Mouse (Mus musculus) liver, embryonic 15.5 days (tissue): Measurements from ENCODE around the gene Gabbr2. TPM values are rescaled to one million over a fixed set of nuclear protein-coding genes. Genes with fewer than 3 reads are reported as not detected.

Source experiments
- ATAC-seq: fragments of 200-750 bp; cut with Nextera tagmentation; 2 replicates; pipeline ENCODE4 v1.8.0; 2017; ENCODE audit warnings: moderate number of reproducible peaks, mild to moderate bottlenecking, moderate library complexity; ENCODE audit not compliant: insufficient read depth
- H3K27ac ChIP-seq: fragments of 300-500 bp; sonication (generic); replicated peaks from 2 replicates; pipeline ENCODE4 v1.5.1; 2015; ENCODE audit warnings: mild to moderate bottlenecking, inconsistent platforms
- H3K27me3 ChIP-seq: fragments of 300-500 bp; sonication (generic); 2 replicates; pipeline ENCODE4 v1.6.1; 2015; ENCODE audit warnings: mild to moderate bottlenecking, inconsistent platforms
- H3K36me3 ChIP-seq: fragments of 300-500 bp; sonication (generic); replicated peaks from 2 replicates; pipeline ENCODE4 v1.6.1; 2015; ENCODE audit warnings: moderate library complexity, mild to moderate bottlenecking, inconsistent platforms
- H3K4me1 ChIP-seq: fragments of 300-500 bp; sonication (generic); replicated peaks from 2 replicates; pipeline ENCODE4 v1.6.1; 2015; ENCODE audit warnings: inconsistent platforms
- H3K4me2 ChIP-seq: fragments of 300-500 bp; sonication (generic); 2 replicates; pipeline ENCODE4 v1.6.1; 2015; ENCODE audit warnings: moderate library complexity, mild to moderate bottlenecking, inconsistent platforms
- H3K4me3 ChIP-seq: fragments of 300-500 bp; sonication (generic); replicated peaks from 2 replicates; pipeline ENCODE4 v1.5.1; 2015; ENCODE audit warnings: mild to moderate bottlenecking, inconsistent platforms
- H3K9ac ChIP-seq: fragments of 300-500 bp; sonication (generic); 2 replicates; pipeline ENCODE4 v1.6.1; 2015; ENCODE audit warnings: moderate library complexity, mild to moderate bottlenecking, inconsistent platforms
- H3K9me3 ChIP-seq: fragments of 300-500 bp; sonication (generic); replicated peaks from 2 replicates; pipeline ENCODE4 v1.6.1; 2016; ENCODE audit warnings: inconsistent platforms
- WGBS: fragments of 180-500 bp; shearing (Covaris S2); methylation state at CpG from one replicate; pipeline ENCODE4 v1.1.7; 2015; ENCODE audit warnings: mixed read lengths; ENCODE audit not compliant: insufficient replicate concordance; 5-methylcytosine and 5-hydroxymethylcytosine counted together
- polyA plus RNA-seq: library from polyadenylated mRNA; unstranded; fragments of >200 nt; fragmentation: Nextera tagmentation; extraction: Ambion mirVana; gene quantifications from 2 replicates; pipeline ENCODE4 v1.2.1, GENCODE M21; 2015

The Gabbr2 gene
- polyA plus RNA-seq, 1 experiment from 2014 or later: 0.02 TPM

GRCm38 (mm10) chr4:46710523-46710922, 281.1 kb downstream of the Gabbr2 start:
- Histone ChIP-seq H3K4me2 (no peak overlapping the region), H3K9ac (no peak overlapping the region), H3K27me3 (no peaks in the 10 kb centered on the region), H3K27ac (no peak overlapping the region), H3K9me3 (no peaks in the 10 kb centered on the region), H3K36me3 (no peaks in the 10 kb centered on the region), H3K4me1 (no peaks in the 10 kb centered on the region), H3K4me3 (no peak overlapping the region)
- ATAC-seq: no peak
- 66% methylated on average over 4 of the region's 4 CpGs for WGBS

DNA sequence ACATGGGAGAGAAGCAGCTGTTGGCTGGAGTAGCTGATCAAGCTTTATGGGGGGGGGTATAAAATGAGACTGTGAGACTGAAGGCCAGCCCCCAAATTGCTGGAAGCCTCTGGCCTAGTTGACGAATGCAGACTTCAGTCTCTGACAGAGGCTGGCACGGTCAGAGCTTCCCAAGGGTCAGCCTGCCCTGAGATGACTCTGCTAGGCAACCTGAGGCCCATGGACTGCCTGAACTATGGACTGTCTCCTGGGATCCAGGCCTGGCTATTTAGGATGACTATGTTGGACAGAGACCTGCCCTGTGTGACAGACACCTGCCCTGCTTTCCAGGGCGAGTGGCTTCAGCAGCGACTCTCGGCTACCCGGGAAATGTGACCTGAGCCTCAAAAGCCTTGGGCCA, 281.7 kb downstream of the Gabbr2 start:
- WGBS: 67% methylated on average over 6 of the region's 6 CpGs
- H3K36me3 ChIP-seq: no peaks in the 10 kb centered on the region
- no peak overlapping the region for H3K4me3 ChIP-seq
- no peak overlapping the region for H3K27ac ChIP-seq
- H3K4me1 ChIP-seq: no peaks in the 10 kb centered on the region
- H3K9ac ChIP-seq: no peak overlapping the region
- H3K27me3 ChIP-seq: no peaks in the 10 kb centered on the region
- ATAC-seq: no peak
- no peaks in the 10 kb centered on the region for H3K9me3 ChIP-seq
- no peak overlapping the region for H3K4me2 ChIP-seq

DNA sequence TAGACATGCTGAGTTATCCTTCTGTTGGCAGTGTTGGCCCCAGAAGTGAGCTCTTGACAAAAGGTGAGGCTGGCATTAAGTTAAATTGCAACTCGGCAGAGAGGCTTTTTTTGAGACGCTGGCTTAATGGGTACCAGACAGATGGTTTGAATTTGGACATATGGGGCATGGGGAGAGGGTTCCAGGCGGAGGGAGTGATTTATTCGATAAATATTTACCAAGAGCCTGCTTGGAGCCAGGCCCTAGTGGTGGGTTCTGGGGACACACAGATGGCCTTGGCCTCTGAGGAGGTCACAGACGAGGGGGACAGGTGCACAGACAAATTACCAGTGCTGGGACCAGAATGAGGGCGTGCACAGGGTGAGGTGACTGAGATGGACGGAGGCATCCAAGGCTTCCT, 282.2 kb downstream of the Gabbr2 start:
- H3K4me2 ChIP-seq: no peak overlapping the region
- H3K9me3 ChIP-seq: no peaks in the 10 kb centered on the region
- no peaks in the 10 kb centered on the region for H3K4me1 ChIP-seq
- no peaks in the 10 kb centered on the region for H3K27me3 ChIP-seq
- no peak for ATAC-seq
- no peak overlapping the region for H3K27ac ChIP-seq
- no peaks in the 10 kb centered on the region for H3K36me3 ChIP-seq
- no peak overlapping the region for H3K9ac ChIP-seq
- WGBS: 60% methylated on average over 7 of the region's 7 CpGs
- H3K4me3 ChIP-seq: no peak overlapping the region

GRCm38 (mm10) chr4:46705739-46706138, 285.9 kb downstream of the Gabbr2 start:
- Histone ChIP-seq H3K36me3 (no peaks in the 10 kb centered on the region), H3K4me3 (no peak overlapping the region), H3K4me1 (no peaks in the 10 kb centered on the region), H3K4me2 (no peak overlapping the region), H3K27me3 (no peaks in the 10 kb centered on the region), H3K9ac (no peak overlapping the region), H3K27ac (no peak overlapping the region), H3K9me3 (no peaks in the 10 kb centered on the region)
- WGBS: 62% methylated on average over 12 of the region's 12 CpGs
- ATAC-seq: no peak

- H3K9ac ChIP-seq: no peak overlapping the region
- H3K36me3 ChIP-seq: no peaks in the 10 kb centered on the region
- 63% methylated on average over 10 of the region's 10 CpGs for WGBS
- no peak overlapping the region for H3K4me3 ChIP-seq
- H3K27ac ChIP-seq: no peak overlapping the region
- no peaks in the 10 kb centered on the region for H3K4me1 ChIP-seq
- H3K9me3 ChIP-seq: no peaks in the 10 kb centered on the region
- no peak for ATAC-seq
- no peaks in the 10 kb centered on the region for H3K27me3 ChIP-seq
- H3K4me2 ChIP-seq: no peak overlapping the region
These were observed 288.5 kb downstream of the Gabbr2 start for GRCm38 (mm10) chr4:46703146-46703545.

- no peaks in the 10 kb centered on the region for H3K27me3 ChIP-seq
- no peak overlapping the region for H3K4me3 ChIP-seq
- no peaks in the 10 kb centered on the region for H3K36me3 ChIP-seq
- no peaks in the 10 kb centered on the region for H3K4me1 ChIP-seq
- H3K9ac ChIP-seq: no peak overlapping the region
- H3K9me3 ChIP-seq: no peaks in the 10 kb centered on the region
- WGBS: 45% methylated on average over 10 of the region's 10 CpGs
- no peak overlapping the region for H3K27ac ChIP-seq
- H3K4me2 ChIP-seq: no peak overlapping the region
- ATAC-seq: no peak
These were observed 291.4 kb downstream of the Gabbr2 start for GRCm38 (mm10) chr4:46700223-46700651.

- no peaks in the 10 kb centered on the region for H3K36me3 ChIP-seq
- no peak overlapping the region for H3K4me2 ChIP-seq
- 59% methylated on average over 6 of the region's 6 CpGs for WGBS
- H3K9ac ChIP-seq: no peak overlapping the region
- no peak for ATAC-seq
- H3K27ac ChIP-seq: no peak overlapping the region
- no peaks in the 10 kb centered on the region for H3K27me3 ChIP-seq
- H3K4me3 ChIP-seq: no peak overlapping the region
- no peaks in the 10 kb centered on the region for H3K9me3 ChIP-seq
- H3K4me1 ChIP-seq: no peaks in the 10 kb centered on the region
These were observed 295.2 kb downstream of the Gabbr2 start for GRCm38 (mm10) chr4:46696467-46696866.

DNA sequence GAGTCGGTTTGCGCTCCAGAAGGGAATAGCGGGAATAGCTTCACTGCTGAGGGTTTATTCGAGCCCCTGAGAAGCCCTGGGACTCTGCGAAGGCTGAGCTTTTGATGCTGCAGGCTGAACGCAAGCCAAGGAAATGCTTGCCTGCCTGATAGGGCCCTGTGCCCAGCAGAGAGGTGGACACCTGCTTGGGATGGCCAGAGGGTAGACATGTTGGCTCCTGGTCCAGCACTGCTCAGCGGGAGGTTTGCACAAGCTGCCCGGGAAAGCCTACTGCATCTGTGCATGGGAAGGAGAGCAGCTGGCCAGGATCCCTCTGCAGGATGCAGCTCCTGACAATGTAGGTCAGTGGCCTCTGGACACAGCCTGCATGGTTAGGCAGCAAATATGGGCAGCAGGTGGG, 301.1 kb downstream of the Gabbr2 start:
- no peak overlapping the region for H3K4me2 ChIP-seq
- H3K9me3 ChIP-seq: no peaks in the 10 kb centered on the region
- no peak overlapping the region for H3K27ac ChIP-seq
- 79% methylated on average over 8 of the region's 8 CpGs for WGBS
- H3K9ac ChIP-seq: no peak overlapping the region
- no peak overlapping the region for H3K4me3 ChIP-seq
- no peaks in the 10 kb centered on the region for H3K36me3 ChIP-seq
- no peak for ATAC-seq
- H3K27me3 ChIP-seq: peaks cover 8% of the 10 kb centered on the region
- no peaks in the 10 kb centered on the region for H3K4me1 ChIP-seq

GRCm38 (mm10) chr4:46690023-46690420, 301.7 kb downstream of the Gabbr2 start:
- 61% methylated on average over 8 of the region's 8 CpGs for WGBS
- no peak for ATAC-seq
- Histone ChIP-seq H3K4me1 (no peaks in the 10 kb centered on the region), H3K27me3 (peaks cover 8% of the 10 kb centered on the region), H3K9ac (no peak overlapping the region), H3K4me3 (no peak overlapping the region), H3K36me3 (no peaks in the 10 kb centered on the region), H3K27ac (no peak overlapping the region), H3K4me2 (no peak overlapping the region), H3K9me3 (no peaks in the 10 kb centered on the region)

DNA sequence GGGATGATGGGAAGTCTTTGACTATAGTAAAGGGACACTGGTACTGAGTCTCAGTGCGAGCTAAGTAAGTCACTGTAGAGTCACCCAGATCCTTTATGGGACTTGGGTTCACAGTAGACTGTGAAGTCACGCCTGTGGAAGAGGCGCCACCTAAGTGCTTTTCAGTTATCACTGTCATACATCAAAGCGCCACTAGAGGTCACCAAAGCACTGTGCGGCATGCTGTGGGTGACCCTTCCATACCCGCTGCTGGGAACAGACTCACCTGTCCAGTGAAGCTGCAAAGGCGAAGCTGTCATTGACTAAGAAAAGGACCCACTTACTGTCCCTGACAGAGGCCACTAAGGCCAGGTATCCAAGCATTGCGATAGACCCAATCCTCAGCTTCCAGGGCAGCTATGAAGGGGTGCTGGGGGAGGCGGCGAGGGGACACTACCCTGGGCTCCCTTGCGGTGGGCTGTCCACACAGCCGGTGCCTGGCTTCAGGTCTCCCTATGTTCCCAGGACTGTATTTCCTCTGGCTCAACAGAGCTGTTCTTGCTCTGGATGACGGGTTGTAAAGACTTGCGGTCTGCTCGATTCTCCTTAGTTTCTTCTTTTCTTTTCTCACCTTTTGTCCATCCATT, 302.2 kb downstream of the Gabbr2 start:
- H3K9ac ChIP-seq: no peak overlapping the region
- H3K36me3 ChIP-seq: no peaks in the 10 kb centered on the region
- no peak overlapping the region for H3K27ac ChIP-seq
- 41% methylated on average over 15 of the region's 15 CpGs for WGBS
- H3K4me3 ChIP-seq: no peak overlapping the region
- H3K9me3 ChIP-seq: no peaks in the 10 kb centered on the region
- no peak for ATAC-seq
- no peak overlapping the region for H3K4me2 ChIP-seq
- peaks cover 8% of the 10 kb centered on the region for H3K27me3 ChIP-seq
- H3K4me1 ChIP-seq: no peaks in the 10 kb centered on the region

GRCm38 (mm10) chr4:46688213-46688832, 303.4 kb downstream of the Gabbr2 start:
- no peak overlapping the region for H3K27ac ChIP-seq
- H3K4me3 ChIP-seq: no peak overlapping the region
- no peak for ATAC-seq
- 65% methylated on average over 14 of the region's 14 CpGs for WGBS
- H3K9ac ChIP-seq: no peak overlapping the region
- H3K36me3 ChIP-seq: no peaks in the 10 kb centered on the region
- no peaks in the 10 kb centered on the region for H3K9me3 ChIP-seq
- peaks cover 8% of the 10 kb centered on the region for H3K27me3 ChIP-seq
- no peak overlapping the region for H3K4me2 ChIP-seq
- H3K4me1 ChIP-seq: no peaks in the 10 kb centered on the region

- H3K27ac ChIP-seq: no peak overlapping the region
- WGBS: 70% methylated on average over 6 of the region's 6 CpGs
- H3K9me3 ChIP-seq: no peaks in the 10 kb centered on the region
- H3K9ac ChIP-seq: no peak overlapping the region
- H3K36me3 ChIP-seq: no peaks in the 10 kb centered on the region
- H3K4me1 ChIP-seq: no peaks in the 10 kb centered on the region
- H3K27me3 ChIP-seq: no peaks in the 10 kb centered on the region
- no peak overlapping the region for H3K4me3 ChIP-seq
- ATAC-seq: no peak
- H3K4me2 ChIP-seq: no peak overlapping the region
These were observed 307.5 kb downstream of the Gabbr2 start for GRCm38 (mm10) chr4:46684160-46684559.
